Mouse (Mus musculus) liver, postnatal 0 days (tissue): ENCODE data around the gene Gm9945.

Experiments used
- CTCF ChIP-seq: sonication (generic); IDR thresholded peaks from 2 replicates; pipeline ENCODE4 v1.5.1; 2016; ENCODE audit warnings: antibody characterized with exemption, low read depth
- EP300 ChIP-seq: IDR thresholded peaks from 2 replicates; pipeline ENCODE4 v1.6.1; 2016; ENCODE audit warnings: antibody characterized with exemption, low read depth, mild to moderate bottlenecking

DNA sequence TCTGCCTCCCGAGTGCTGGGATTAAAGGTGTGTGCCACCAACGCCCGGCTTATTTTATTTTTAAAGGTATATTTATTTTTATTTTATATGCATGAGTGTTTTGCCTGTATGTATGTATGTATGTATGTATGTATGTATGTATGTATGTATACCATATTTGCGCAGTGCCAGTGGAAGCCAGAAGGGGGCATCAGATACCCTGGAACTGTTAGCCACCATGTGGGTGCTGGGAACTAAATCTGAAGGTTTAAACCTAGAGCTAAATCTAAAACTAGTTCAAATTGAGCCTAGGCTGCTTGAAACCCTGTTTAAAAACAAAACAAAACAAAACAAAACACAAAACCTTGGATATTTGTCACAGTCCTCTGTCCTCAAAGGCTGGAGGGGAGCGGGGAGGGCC is 9.0 kb downstream of the Gm9945 start:
- TF ChIP-seq CTCF (peak; percentile 37), EP300 (no peak)
